Mouse (Mus musculus): Measurements from ENCODE around the gene Fam210b. TPM values are rescaled to one million over a fixed set of nuclear protein-coding genes. Genes with fewer than 3 reads are reported as not detected.

Gene Fam210b
- polyA plus RNA-seq, 1 experiment = not detected

- TF ChIP-seq POLR2A (IDR thresholded peaks at IDR 0.05; ENCODE audit: insufficient read depth, low read depth, low read length) (no peak), CTCF (IDR thresholded peaks at IDR 0.05; ENCODE audit: insufficient read depth, low read depth, low read length) (no peak)
- Histone ChIP-seq H3K27ac (ENCODE audit: insufficient read depth, low read depth, low read length) (peak overlapping the region; percentile 70), H3K4me1 (ENCODE audit: control insufficient read depth, insufficient read depth, low read length) (peaks cover 18% of the 10 kb centered on the region), H3K4me3 (ENCODE audit: insufficient read depth, low read depth, low read length) (no peak overlapping the region)
- WGBS = 36% methylated on average over 10 of the region's 10 CpGs
Measured at GRCm38 (mm10) chr2:172392041-172392521, 46.7 kb downstream of the Fam210b start.

GRCm38 (mm10) chr2:172393391-172394051, 48.2 kb downstream of the Fam210b start, which contains the start of gene Cass4:
Gene Cass4 (plus strand): TSS chr2:172393794.
- WGBS = 42% methylated on average over 13 of the region's 13 CpGs
- TF ChIP-seq POLR2A (IDR thresholded peaks at IDR 0.05; ENCODE audit: insufficient read depth, low read depth, low read length) (no peak), CTCF (IDR thresholded peaks at IDR 0.05; ENCODE audit: insufficient read depth, low read depth, low read length) (no peak)
- Histone ChIP-seq H3K4me1 (ENCODE audit: control insufficient read depth, insufficient read depth, low read length) (peaks cover 18% of the 10 kb centered on the region), H3K4me3 (ENCODE audit: insufficient read depth, low read depth, low read length) (no peak within 1 kb of the TSS), H3K27ac (ENCODE audit: insufficient read depth, low read depth, low read length) (no peak within 1 kb of the TSS)

GRCm38 (mm10) chr2:172394052-172394392, 48.7 kb downstream of the Fam210b start:
- TF ChIP-seq CTCF (IDR thresholded peaks at IDR 0.05; ENCODE audit: insufficient read depth, low read depth, low read length) = no peak
- no peak for TF ChIP-seq POLR2A (IDR thresholded peaks at IDR 0.05; ENCODE audit: insufficient read depth, low read depth, low read length)
- Histone ChIP-seq H3K4me3 (ENCODE audit: insufficient read depth, low read depth, low read length) (no peak overlapping the region), H3K4me1 (ENCODE audit: control insufficient read depth, insufficient read depth, low read length) (peaks cover 18% of the 10 kb centered on the region), H3K27ac (ENCODE audit: insufficient read depth, low read depth, low read length) (no peak overlapping the region)
- whole genome bisulfite sequencing = 72% methylated on average over 2 of the region's 2 CpGs

- 58% methylated on average over 4 of the region's 4 CpGs for WGBS
- Histone ChIP-seq H3K4me3 (ENCODE audit: insufficient read depth, low read depth, low read length) (no peak overlapping the region), H3K4me1 (ENCODE audit: control insufficient read depth, insufficient read depth, low read length) (peaks cover 18% of the 10 kb centered on the region), H3K27ac (ENCODE audit: insufficient read depth, low read depth, low read length) (no peak overlapping the region)
- TF ChIP-seq CTCF (IDR thresholded peaks at IDR 0.05; ENCODE audit: insufficient read depth, low read depth, low read length) (no peak), POLR2A (IDR thresholded peaks at IDR 0.05; ENCODE audit: insufficient read depth, low read depth, low read length) (no peak)
Measured at GRCm38 (mm10) chr2:172394671-172395070, 49.3 kb downstream of the Fam210b start.

GRCm38 (mm10) chr2:172395961-172396360, 50.6 kb downstream of the Fam210b start:
- H3K4me3 ChIP-seq (ENCODE audit: insufficient read depth, low read depth, low read length) = no peak overlapping the region
- no peak overlapping the region for H3K27ac ChIP-seq (ENCODE audit: insufficient read depth, low read depth, low read length)
- TF ChIP-seq CTCF (IDR thresholded peaks at IDR 0.05; ENCODE audit: insufficient read depth, low read depth, low read length) = no peak
- no peak for TF ChIP-seq POLR2A (IDR thresholded peaks at IDR 0.05; ENCODE audit: insufficient read depth, low read depth, low read length)
- WGBS = 63% methylated on average over 9 of the region's 9 CpGs
- peaks cover 24% of the 10 kb centered on the region for H3K4me1 ChIP-seq (ENCODE audit: control insufficient read depth, insufficient read depth, low read length)

GRCm38 (mm10) chr2:172399901-172400300, 54.5 kb downstream of the Fam210b start:
- 37% methylated on average over 9 of the region's 9 CpGs for whole genome bisulfite sequencing
- Histone ChIP-seq H3K4me1 (ENCODE audit: control insufficient read depth, insufficient read depth, low read length) (peaks cover 15% of the 10 kb centered on the region), H3K4me3 (ENCODE audit: insufficient read depth, low read depth, low read length) (no peak overlapping the region), H3K27ac (ENCODE audit: insufficient read depth, low read depth, low read length) (no peak overlapping the region)
- TF ChIP-seq POLR2A (IDR thresholded peaks at IDR 0.05; ENCODE audit: insufficient read depth, low read depth, low read length) (no peak), CTCF (IDR thresholded peaks at IDR 0.05; ENCODE audit: insufficient read depth, low read depth, low read length) (no peak)

GRCm38 (mm10) chr2:172401116-172401825, 55.9 kb downstream of the Fam210b start:
- H3K4me1 ChIP-seq (ENCODE audit: control insufficient read depth, insufficient read depth, low read length) = peaks cover 11% of the 10 kb centered on the region
- no peak overlapping the region for H3K4me3 ChIP-seq (ENCODE audit: insufficient read depth, low read depth, low read length)
- 72% methylated on average over 13 of the region's 13 CpGs for WGBS
- H3K27ac ChIP-seq (ENCODE audit: insufficient read depth, low read depth, low read length) = no peak overlapping the region
- TF ChIP-seq CTCF (IDR thresholded peaks at IDR 0.05; ENCODE audit: insufficient read depth, low read depth, low read length) (no peak), POLR2A (IDR thresholded peaks at IDR 0.05; ENCODE audit: insufficient read depth, low read depth, low read length) (no peak)

- TF ChIP-seq CTCF (IDR thresholded peaks at IDR 0.05; ENCODE audit: insufficient read depth, low read depth, low read length) (no peak), POLR2A (IDR thresholded peaks at IDR 0.05; ENCODE audit: insufficient read depth, low read depth, low read length) (no peak)
- 55% methylated on average over 7 of the region's 7 CpGs for WGBS
- Histone ChIP-seq H3K27ac (ENCODE audit: insufficient read depth, low read depth, low read length) (no peak overlapping the region), H3K4me3 (ENCODE audit: insufficient read depth, low read depth, low read length) (no peak overlapping the region), H3K4me1 (ENCODE audit: control insufficient read depth, insufficient read depth, low read length) (peaks cover 15% of the 10 kb centered on the region)
Measured at GRCm38 (mm10) chr2:172404239-172404638, 58.9 kb downstream of the Fam210b start.

GRCm38 (mm10) chr2:172405011-172405410, 59.6 kb downstream of the Fam210b start:
- Histone ChIP-seq H3K27ac (ENCODE audit: insufficient read depth, low read depth, low read length) (no peak overlapping the region), H3K4me3 (ENCODE audit: insufficient read depth, low read depth, low read length) (no peak overlapping the region), H3K4me1 (ENCODE audit: control insufficient read depth, insufficient read depth, low read length) (peaks cover 12% of the 10 kb centered on the region)
- 80% methylated on average over 3 of the region's 3 CpGs for WGBS
- TF ChIP-seq POLR2A (IDR thresholded peaks at IDR 0.05; ENCODE audit: insufficient read depth, low read depth, low read length) = no peak
- no peak for TF ChIP-seq CTCF (IDR thresholded peaks at IDR 0.05; ENCODE audit: insufficient read depth, low read depth, low read length)

Other genes starting within 250 kb of the Fam210b start
- gene Mc3r, start 97.1 kb upstream of the Fam210b start, polyA plus RNA-seq (2012; ENCODE audit: insufficient read depth, insufficient read length, low replicate concordance, missing spikeins) = not detected in 2 replicates
- gene Aurka, start 25.0 kb downstream of the Fam210b start, polyA plus RNA-seq (2012; ENCODE audit: insufficient read depth, insufficient read length, low replicate concordance, missing spikeins) = not detected in 2 replicates
- not detected in 2 replicates for gene Cstf1, start 25.1 kb downstream of the Fam210b start, polyA plus RNA-seq (2012; ENCODE audit: insufficient read depth, insufficient read length, low replicate concordance, missing spikeins)
- not detected in 2 replicates for gene Cass4, start 48.2 kb downstream of the Fam210b start, polyA plus RNA-seq (2012; ENCODE audit: insufficient read depth, insufficient read length, low replicate concordance, missing spikeins)
- 332 TPM in 1 of 2 replicates, not detected in the other for gene Rtf2, start 95.0 kb downstream of the Fam210b start, polyA plus RNA-seq (2012; ENCODE audit: insufficient read depth, insufficient read length, low replicate concordance, missing spikeins)
- gene Gcnt7, start 113.0 kb downstream of the Fam210b start, polyA plus RNA-seq (2012; ENCODE audit: insufficient read depth, insufficient read length, low replicate concordance, missing spikeins) = not detected in 2 replicates
- gene Fam209, start 127.0 kb downstream of the Fam210b start, polyA plus RNA-seq (2012; ENCODE audit: insufficient read depth, insufficient read length, low replicate concordance, missing spikeins) = not detected in 2 replicates
- gene Tfap2c, start 204.0 kb downstream of the Fam210b start, polyA plus RNA-seq (2012; ENCODE audit: insufficient read depth, insufficient read length, low replicate concordance, missing spikeins) = not detected in 2 replicates